Mouse (Mus musculus) CH12.LX (cell line): Measurements from ENCODE around the gene Nme9. TPM values are rescaled to one million over a fixed set of nuclear protein-coding genes. Genes with fewer than 3 reads are reported as not detected.

Source experiments
- DNase-seq: peaks from one replicate; pipeline ENCODE4 v3.0.0-alpha.2; 2013; ENCODE audit errors: extremely low read depth
- H3K27ac ChIP-seq: 2 replicates; pipeline ENCODE4 v1.5.1; 2012; ENCODE audit warnings: low read depth, mild to moderate bottlenecking, control low read depth, moderate library complexity; ENCODE audit not compliant: insufficient read depth
- H3K27me3 ChIP-seq: replicated peaks from 2 replicates; pipeline ENCODE3; 2012; ENCODE audit warnings: inconsistent platforms
- H3K36me3 ChIP-seq, 2 experiments: replicated peaks in 1 of 2; 2 replicates each; pipeline versions ENCODE3 to v1.6.1; 2012; ENCODE audit warnings: inconsistent platforms in 1 of 2, low read length in 1 of 2, mild to moderate bottlenecking in 1 of 2, mixed read lengths in 1 of 2, moderate library complexity in 1 of 2; ENCODE audit not compliant: control insufficient read depth in 1 of 2, insufficient read depth in 1 of 2
- H3K4me1 ChIP-seq, 2 experiments: 2 replicates each; pipeline ENCODE4 v1.6.1; 2012; ENCODE audit warnings: inconsistent platforms in 1 of 2, moderate library complexity in 1 of 2; ENCODE audit not compliant: insufficient read depth in 2 of 2, control insufficient read depth in 1 of 2
- H3K4me2 ChIP-seq: 2 replicates; pipeline ENCODE4 v1.6.1; 2012; ENCODE audit warnings: low read depth, mild to moderate bottlenecking, control low read depth; ENCODE audit not compliant: poor library complexity, insufficient read depth, severe bottlenecking
- H3K4me3 ChIP-seq, 3 experiments: fragments of 150-350 bp in 1 of 3; sonication (generic) in 1 of 3; replicated peaks in 1 of 3; 2 replicates each; pipeline versions ENCODE3 to v1.5.1; 2011 to 2012; ENCODE audit warnings: low read depth in 2 of 3, low read length in 2 of 3, mild to moderate bottlenecking in 2 of 3, moderate library complexity in 2 of 3, control low read depth in 1 of 3, improper control_type of control experiment in 1 of 3, inconsistent platforms in 1 of 3, mixed read lengths in 1 of 3; ENCODE audit not compliant: poor library complexity in 1 of 3
- H3K79me2 ChIP-seq: replicated peaks from 2 replicates; pipeline ENCODE4 v1.6.1; 2012; ENCODE audit warnings: mild to moderate bottlenecking, moderate library complexity; ENCODE audit not compliant: control insufficient read depth, poor library complexity, insufficient read depth, severe bottlenecking; ENCODE audit errors: extremely low read depth
- H3K9ac ChIP-seq: 2 replicates; pipeline ENCODE4 v1.6.1; 2012; ENCODE audit warnings: low read depth, mild to moderate bottlenecking, control low read depth, moderate library complexity; ENCODE audit not compliant: insufficient read depth
- H3K9me3 ChIP-seq: replicated peaks from 2 replicates; pipeline ENCODE3; 2012; ENCODE audit warnings: low read length, inconsistent platforms, mixed read lengths
- BHLHE40 ChIP-seq: IDR thresholded peaks from 2 replicates; pipeline ENCODE4 v1.6.1; 2011; ENCODE audit warnings: mild to moderate bottlenecking, low read depth, low read length, improper control_type of control experiment
- CHD1 ChIP-seq: IDR thresholded peaks from 2 replicates; pipeline ENCODE4 v1.6.1; 2012; ENCODE audit warnings: low read depth, low read length, improper control_type of control experiment, inconsistent platforms
- CHD2 ChIP-seq: IDR thresholded peaks from 2 replicates; pipeline ENCODE4 v1.6.1; 2011; ENCODE audit warnings: low read length, improper control_type of control experiment
- E2F4 ChIP-seq: IDR thresholded peaks from 2 replicates; pipeline ENCODE4 v1.6.1; 2011; ENCODE audit warnings: low read depth, low read length, improper control_type of control experiment; ENCODE audit not compliant: insufficient replicate concordance
- ELF1 ChIP-seq: IDR thresholded peaks from 2 replicates; pipeline ENCODE4 v1.6.1; 2014; ENCODE audit warnings: low read depth, mild to moderate bottlenecking, inconsistent platforms, low read length, improper control_type of control experiment
- EP300 ChIP-seq: IDR thresholded peaks from 2 replicates; pipeline ENCODE4 v1.6.1; 2011; ENCODE audit warnings: low read length, improper control_type of control experiment
- ETS1 ChIP-seq: conservative IDR thresholded peaks from 2 replicates; pipeline ENCODE4 v1.6.1; 2012; ENCODE audit warnings: low read depth, mild to moderate bottlenecking, inconsistent platforms, low read length, improper control_type of control experiment, moderate library complexity
- IRF4 ChIP-seq: IDR thresholded peaks from 2 replicates; pipeline ENCODE4 v1.6.1; 2014; ENCODE audit warnings: low read depth, mild to moderate bottlenecking, inconsistent platforms, low read length, improper control_type of control experiment
- JUN ChIP-seq: IDR thresholded peaks from 2 replicates; pipeline ENCODE4 v1.6.1; 2011; ENCODE audit warnings: low read depth, mild to moderate bottlenecking, low read length, improper control_type of control experiment, moderate library complexity; ENCODE audit not compliant: insufficient read depth
- KAT2A ChIP-seq: IDR thresholded peaks from 2 replicates; pipeline ENCODE4 v1.6.1; 2012; ENCODE audit warnings: low read length, improper control_type of control experiment, inconsistent platforms; ENCODE audit not compliant: insufficient replicate concordance
- NELFE ChIP-seq: IDR thresholded peaks from 2 replicates; pipeline ENCODE4 v1.6.1; 2011; ENCODE audit warnings: low read depth, low read length, improper control_type of control experiment
- NRF1 ChIP-seq: IDR thresholded peaks from 2 replicates; pipeline ENCODE4 v1.6.1; 2014; ENCODE audit warnings: low read depth, mild to moderate bottlenecking, inconsistent platforms, low read length, improper control_type of control experiment, moderate library complexity
- POLR2A ChIP-seq: IDR thresholded peaks from 2 replicates; pipeline ENCODE4 v1.6.1; 2011; ENCODE audit warnings: low read depth, mild to moderate bottlenecking, improper control_type of control experiment, low read length
- POLR2AphosphoS2 ChIP-seq: IDR thresholded peaks from 2 replicates; pipeline ENCODE4 v1.6.1; 2011; ENCODE audit warnings: low read depth, low read length, improper control_type of control experiment
- RCOR1 ChIP-seq: conservative IDR thresholded peaks from 2 replicates; pipeline ENCODE4 v1.6.1; 2012; ENCODE audit warnings: low read depth, mild to moderate bottlenecking, inconsistent platforms, low read length, improper control_type of control experiment
- SIN3A ChIP-seq: IDR thresholded peaks from 2 replicates; pipeline ENCODE4 v1.6.1; 2012; ENCODE audit warnings: low read length, improper control_type of control experiment, inconsistent platforms
- SMC3 ChIP-seq: IDR thresholded peaks from 2 replicates; pipeline ENCODE4 v1.6.1; 2011; ENCODE audit warnings: low read depth, low read length, improper control_type of control experiment
- TBP ChIP-seq: conservative IDR thresholded peaks from 2 replicates; pipeline ENCODE4 v1.6.1; 2011; ENCODE audit warnings: low read depth, low read length, improper control_type of control experiment
- TCF12 ChIP-seq: IDR thresholded peaks from 2 replicates; pipeline ENCODE4 v1.6.1; 2014; ENCODE audit warnings: low read depth, mild to moderate bottlenecking, inconsistent platforms, low read length, improper control_type of control experiment
- UBTF ChIP-seq: IDR thresholded peaks from 2 replicates; pipeline ENCODE4 v1.6.1; 2012; ENCODE audit warnings: low read depth, mild to moderate bottlenecking, inconsistent platforms, low read length, improper control_type of control experiment, moderate library complexity
- USF1 ChIP-seq: IDR thresholded peaks from 2 replicates; pipeline ENCODE4 v1.6.1; 2014; ENCODE audit warnings: low read depth, mild to moderate bottlenecking, inconsistent platforms, low read length, improper control_type of control experiment
- ZMIZ1 ChIP-seq: IDR thresholded peaks from 2 replicates; pipeline ENCODE4 v1.6.1; 2012; ENCODE audit warnings: low read depth, mild to moderate bottlenecking, inconsistent platforms, low read length, improper control_type of control experiment
- dilution Hi-C: fragments of 300-500 bp; cut with MboI; formaldehyde crosslinking; loops from 2 replicates; pipeline ENCODE4 v1.14.3; 2020; ENCODE audit warnings: low sequenced_read_pairs; ENCODE audit not compliant: extremely low pct_unique_long_range_greater_than_20kb, extremely low pct_ligation_motif_present
- in situ Hi-C: fragments of 300-500 bp; cut with MboI; formaldehyde crosslinking; loops from 3 replicates; pipeline ENCODE4 v1.14.3; 2019; ENCODE audit warnings: low sequenced_read_pairs, low pct_ligation_motif_present, low pct_unique_long_range_greater_than_20kb, mixed read lengths
- polyA plus RNA-seq: library from polyadenylated mRNA; unstranded; fragments of >175 nt; gene quantifications from 2 replicates; pipeline ENCODE4 v1.2.1, GENCODE M21; 2012; ENCODE audit warnings: low read depth; ENCODE audit not compliant: insufficient read length
- total RNA-seq, 2 experiments: library from RNA; depleted of rRNA; stranded (reverse); fragments of 300-350 nt in 1 of 2; fragments of >200 nt in 1 of 2; gene quantifications; 2 replicates each; pipeline ENCODE4 v1.2.3; 2012 to 2014

Gene Nme9
- total and polyA plus RNA-seq, 3 experiments = not detected

- in situ Hi-C loops = no loop called here
- no peak overlapping the region for H3K4me2 ChIP-seq
- no peaks in the 10 kb centered on the region for H3K9me3 ChIP-seq
- TF ChIP-seq ELF1 (no peak), TCF12 (no peak), EP300 (no peak), NELFE (no peak), CHD2 (no peak), KAT2A (no peak), TBP (no peak), IRF4 (no peak), USF1 (no peak), BHLHE40 (no peak), E2F4 (no peak), POLR2A (no peak), POLR2AphosphoS2 (no peak), ETS1 (no peak), SMC3 (no peak)
- dilution Hi-C loops = no loop called here
- H3K27me3 ChIP-seq = peaks cover 36% of the 10 kb centered on the region
- no peak overlapping the region for H3K27ac ChIP-seq
- no peak overlapping the region for H3K4me3 ChIP-seq
- H3K4me1 ChIP-seq = peaks cover 0 to 11% of the 10 kb centered on the region in 2 experiments; a peak in 2 of 4 replicates
- H3K36me3 ChIP-seq = no peaks in the 10 kb centered on the region
- H3K79me2 ChIP-seq = no peaks in the 10 kb centered on the region
- no peak overlapping the region for H3K9ac ChIP-seq
- no peak for DNase-seq
Observed at GRCm38 (mm10) chr9:99439064-99439463, 12.2 kb upstream of the Nme9 start.

- Histone ChIP-seq H3K9me3 (no peaks in the 10 kb centered on the region), H3K4me1 (peaks cover 0 to 11% of the 10 kb centered on the region in 2 experiments; a peak in 2 of 4 replicates), H3K36me3 (no peaks in the 10 kb centered on the region), H3K27me3 (peaks cover 23% of the 10 kb centered on the region), H3K9ac (no peak overlapping the region), H3K4me2 (no peak overlapping the region), H3K79me2 (no peaks in the 10 kb centered on the region), H3K27ac (no peak overlapping the region), H3K4me3 (no peak overlapping the region)
- dilution Hi-C loops (no loop called here), in situ Hi-C loops (no loop called here)
- TF ChIP-seq ZMIZ1 (no peak), IRF4 (no peak), POLR2A (no peak), CHD1 (no peak), JUN (no peak), UBTF (no peak), TCF12 (no peak), KAT2A (no peak), SIN3A (no peak), RCOR1 (no peak), NRF1 (no peak), SMC3 (no peak), EP300 (no peak)
- DNase-seq = no peak
Observed at GRCm38 (mm10) chr9:99440941-99441340, 10.3 kb upstream of the Nme9 start.
